Mouse (Mus musculus): ENCODE measurements around the gene Hck.

Gene Hck

GRCm38 (mm10) chr2:153108313-153109264 is at the start of gene Hck:
Gene Hck, plus strand, starts transcription at chr2:153108468.
- DNase-seq = no peak

- DNase-seq = no peak
Observed at GRCm38 (mm10) chr2:153060216-153060615, 48.1 kb upstream of the Hck start.

GRCm38 (mm10) chr2:153063394-153063793 is 44.9 kb upstream of the Hck start:
- no peak for DNase-seq

GRCm38 (mm10) chr2:153064190-153064970 is 43.9 kb upstream of the Hck start:
- no peak for DNase-seq

GRCm38 (mm10) chr2:153065747-153066508 is 42.3 kb upstream of the Hck start, which contains the start of gene Ccm2l:
Gene Ccm2l, plus strand, starts transcription at chr2:153065955.
- DNase-seq = no peak

- no peak for DNase-seq
Observed at GRCm38 (mm10) chr2:153066991-153067390, 41.3 kb upstream of the Hck start.

- no peak for DNase-seq
Observed at GRCm38 (mm10) chr2:153070762-153071490, 37.3 kb upstream of the Hck start.

GRCm38 (mm10) chr2:153071491-153072184 is 36.6 kb upstream of the Hck start:
- peak; percentile 83 for DNase-seq

GRCm38 (mm10) chr2:153074651-153075050 is 33.6 kb upstream of the Hck start:
- DNase-seq = no peak

- DNase-seq = no peak
Observed at GRCm38 (mm10) chr2:153075961-153076360, 32.3 kb upstream of the Hck start.

- peak; percentile 76 for DNase-seq
Observed at GRCm38 (mm10) chr2:153080841-153081523, 27.3 kb upstream of the Hck start.

GRCm38 (mm10) chr2:153081866-153082265 is 26.4 kb upstream of the Hck start:
- DNase-seq = no peak

- DNase-seq = no peak
Observed at GRCm38 (mm10) chr2:153083275-153083674, 25.0 kb upstream of the Hck start.

GRCm38 (mm10) chr2:153083824-153084223 is 24.4 kb upstream of the Hck start:
- no peak for DNase-seq

- DNase-seq = no peak
Observed at GRCm38 (mm10) chr2:153084261-153084976, 23.8 kb upstream of the Hck start.

GRCm38 (mm10) chr2:153085556-153085955 is 22.7 kb upstream of the Hck start:
- DNase-seq = no peak

GRCm38 (mm10) chr2:153086166-153086565 is 22.1 kb upstream of the Hck start:
- DNase-seq = no peak

GRCm38 (mm10) chr2:153087091-153087490 is 21.2 kb upstream of the Hck start:
- peak; percentile 40 for DNase-seq

GRCm38 (mm10) chr2:153089316-153089715 is 19.0 kb upstream of the Hck start:
- no peak for DNase-seq

GRCm38 (mm10) chr2:153090551-153091165 is 17.6 kb upstream of the Hck start:
- no peak for DNase-seq
